Mouse (Mus musculus): ENCODE data around the gene Treml1. TPM values are rescaled to one million over a fixed set of nuclear protein-coding genes. Genes with fewer than 3 reads are reported as not detected.
A peak's percentile ranks its signal among the peaks of the same experiment; 100 is the strongest.

Treml1 gene
- polyA plus RNA-seq, 1 experiment from 2014 or later, result 0.45 TPM

DNA sequence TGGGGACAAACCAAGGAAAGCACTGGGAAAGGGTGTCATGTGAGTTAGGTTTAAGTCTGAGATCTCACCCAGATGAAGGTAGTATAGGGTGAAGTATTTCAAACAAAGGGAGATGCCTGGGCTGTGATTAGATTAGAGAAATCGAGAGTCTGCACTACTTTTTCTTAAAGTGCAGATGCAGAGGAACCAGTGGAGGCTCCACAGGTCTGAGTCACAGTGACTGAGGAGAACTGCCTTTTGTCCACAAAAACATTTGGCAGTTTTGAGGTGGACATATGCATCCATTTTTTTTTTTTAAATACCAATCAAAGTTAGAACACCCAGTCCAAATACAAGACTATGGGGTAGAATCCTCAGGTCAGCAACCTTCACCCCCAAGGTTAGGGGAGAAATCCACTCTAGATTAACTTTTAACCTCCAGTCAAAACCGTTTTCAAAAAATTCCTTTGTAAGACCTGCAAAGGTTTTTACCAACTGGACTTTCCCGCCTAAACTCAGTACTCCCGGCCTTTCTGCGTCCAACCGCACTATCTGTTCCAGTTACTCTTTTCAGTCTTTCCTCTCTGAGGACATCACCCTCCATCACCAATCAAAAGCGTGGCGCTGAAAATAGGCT lies 48.3 kb downstream of the Treml1 start:
- WGBS, result 3% methylated on average over 8 of the region's 8 CpGs
- Histone ChIP-seq H3K27ac (ENCODE audit: low read length) (peak overlapping the region; percentile 100), H3K4me2 (replicated peaks; ENCODE audit: low read depth, low read length) (peak overlapping the region; percentile 68), H3K4me3 (ENCODE audit: low read depth, low read length) (peak overlapping the region; percentile 88), H3K4me1 (ENCODE audit: control insufficient read depth, insufficient read depth, low read length) (peaks cover 25% of the 10 kb centered on the region; the same call in 1 of the 2 replicates), H3K9me3 (ENCODE audit: control insufficient read depth, low read depth, low read length) (no peaks in the 10 kb centered on the region), H3K9ac (replicated peaks; ENCODE audit: low read depth, low read length) (peak overlapping the region; percentile 100), H3K36me3 (ENCODE audit: control insufficient read depth, insufficient read depth, low read length) (peaks cover 6% of the 10 kb centered on the region; the same call in 1 of the 2 replicates), H3K27me3 (ENCODE audit: control insufficient read depth, insufficient read depth, low read length) (no peaks in the 10 kb centered on the region)
- ATAC-seq (ENCODE audit: insufficient number of reproducible peaks, insufficient read depth, low FRiP score, low read depth), result no peak

DNA sequence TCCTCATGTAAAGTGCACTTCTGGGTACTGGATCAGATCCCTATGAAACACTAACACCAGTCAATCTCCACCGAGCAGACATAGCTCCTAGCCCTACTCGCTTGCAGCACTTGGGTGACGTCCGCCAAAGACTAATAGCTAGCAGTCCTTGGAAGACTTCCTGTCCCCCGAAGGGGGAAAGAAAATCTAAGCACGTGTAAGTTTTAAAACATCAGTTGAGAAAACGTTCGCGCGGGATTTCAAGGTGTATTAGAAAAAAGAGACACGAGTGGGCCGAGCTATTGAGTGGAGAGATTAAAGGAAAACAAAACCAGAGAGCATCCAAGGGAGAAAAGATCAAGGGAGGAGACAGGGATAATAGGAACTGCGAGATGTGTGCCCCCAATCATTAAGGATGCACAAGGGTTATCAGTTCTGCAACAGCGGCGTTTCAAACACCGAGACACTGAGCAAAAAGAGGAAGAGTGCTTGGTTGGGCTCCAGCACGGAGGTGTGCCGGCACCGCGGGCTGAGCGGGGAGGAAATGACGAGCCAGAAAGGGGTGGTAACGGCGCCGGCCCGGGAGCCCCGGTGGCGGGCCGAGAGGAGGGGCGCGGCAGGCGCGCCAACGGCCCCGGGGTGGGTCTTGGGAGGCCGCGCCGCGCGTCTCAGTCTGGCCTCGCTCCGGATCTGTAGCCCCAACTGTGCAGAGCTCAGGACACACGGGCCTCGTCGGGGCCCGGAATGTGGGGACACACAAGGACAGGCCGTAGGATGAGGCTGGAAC lies 49.0 kb downstream of the Treml1 start:
- ATAC-seq (ENCODE audit: insufficient number of reproducible peaks, insufficient read depth, low FRiP score, low read depth), result peak; percentile 29
- Histone ChIP-seq H3K36me3 (ENCODE audit: control insufficient read depth, insufficient read depth, low read length) (peaks cover 6% of the 10 kb centered on the region; the same call in 1 of the 2 replicates), H3K4me1 (ENCODE audit: control insufficient read depth, insufficient read depth, low read length) (peaks cover 25% of the 10 kb centered on the region; the same call in 1 of the 2 replicates), H3K9me3 (ENCODE audit: control insufficient read depth, low read depth, low read length) (no peaks in the 10 kb centered on the region), H3K27me3 (ENCODE audit: control insufficient read depth, insufficient read depth, low read length) (no peaks in the 10 kb centered on the region), H3K9ac (replicated peaks; ENCODE audit: low read depth, low read length) (peak overlapping the region; percentile 100), H3K27ac (ENCODE audit: low read length) (peak overlapping the region; percentile 100), H3K4me3 (ENCODE audit: low read depth, low read length) (peak overlapping the region; percentile 88), H3K4me2 (replicated peaks; ENCODE audit: low read depth, low read length) (peak overlapping the region; percentile 68)
- 1% methylated on average over 46 of the region's 47 CpGs for WGBS

GRCm38 (mm10) chr17:48409380-48410298 lies 49.9 kb downstream of the Treml1 start, which contains the start of the genes Nfya and Oard1:
TSS of gene Nfya (minus strand) at chr17:48409906.
TSS of gene Oard1 (plus strand) at chr17:48410014.
- Histone ChIP-seq H3K9ac (replicated peaks; ENCODE audit: low read depth, low read length) (peak within 1 kb of the TSS; percentile 100), H3K36me3 (ENCODE audit: control insufficient read depth, insufficient read depth, low read length) (peaks cover 6% of the 10 kb centered on the region; the same call in 1 of the 2 replicates)
- WGBS, result under 1% methylated on average over 76 of the region's 84 CpGs

DNA sequence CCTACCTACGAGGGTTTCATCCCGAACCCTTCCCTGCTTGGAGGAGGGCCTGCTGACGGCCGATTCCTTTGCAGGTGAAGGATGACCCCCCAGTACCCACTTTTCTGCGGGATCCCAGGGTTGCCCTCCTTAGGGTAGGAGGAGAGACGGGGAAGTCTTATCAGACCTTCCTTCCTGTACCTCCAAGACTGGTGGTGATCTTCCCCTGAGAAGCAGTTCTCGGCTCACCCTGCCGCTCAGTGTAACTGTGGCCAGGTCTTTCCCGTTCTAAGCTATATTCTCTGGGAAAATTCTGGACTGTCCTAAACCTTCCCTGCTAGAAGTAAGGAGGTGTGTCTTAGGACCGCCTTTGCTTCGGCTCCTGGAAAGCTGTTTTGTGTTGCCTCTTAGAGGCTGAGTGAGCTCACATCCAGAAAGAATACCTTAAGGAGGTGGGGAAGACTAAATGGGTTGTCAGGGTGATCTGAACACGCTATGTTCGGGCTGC lies 50.6 kb downstream of the Treml1 start:
- Histone ChIP-seq H3K27ac (ENCODE audit: low read length) (peak overlapping the region; percentile 98), H3K36me3 (ENCODE audit: control insufficient read depth, insufficient read depth, low read length) (peaks cover 9% of the 10 kb centered on the region; the same call in 1 of the 2 replicates), H3K27me3 (ENCODE audit: control insufficient read depth, insufficient read depth, low read length) (no peaks in the 10 kb centered on the region), H3K4me3 (ENCODE audit: low read depth, low read length) (peak overlapping the region; percentile 88), H3K9me3 (ENCODE audit: control insufficient read depth, low read depth, low read length) (no peaks in the 10 kb centered on the region), H3K4me2 (replicated peaks; ENCODE audit: low read depth, low read length) (peak overlapping the region; percentile 81), H3K4me1 (ENCODE audit: control insufficient read depth, insufficient read depth, low read length) (peaks cover 25% of the 10 kb centered on the region; the same call in 1 of the 2 replicates), H3K9ac (replicated peaks; ENCODE audit: low read depth, low read length) (peak overlapping the region; percentile 57)
- 1% methylated on average over 13 of the region's 13 CpGs for WGBS
- peak; percentile 8; the same call in 1 of the 2 replicates for ATAC-seq (ENCODE audit: insufficient number of reproducible peaks, insufficient read depth, low FRiP score, low read depth)

More at GRCm38 (mm10) chr17:48409380-48410298, 49.9 kb downstream of the Treml1 start, which contains the start of the genes Nfya and Oard1:
- H3K4me2 ChIP-seq (replicated peaks; ENCODE audit: low read depth, low read length), result peak within 1 kb of the TSS; percentile 81
- H3K27ac ChIP-seq (ENCODE audit: low read length), result peak within 1 kb of the TSS; percentile 100
- peak; percentile 96 for ATAC-seq (ENCODE audit: insufficient number of reproducible peaks, insufficient read depth, low FRiP score, low read depth)
- H3K4me1 ChIP-seq (ENCODE audit: control insufficient read depth, insufficient read depth, low read length), result peaks cover 25% of the 10 kb centered on the region; the same call in 1 of the 2 replicates
- peak within 1 kb of the TSS; percentile 88 for H3K4me3 ChIP-seq (ENCODE audit: low read depth, low read length)
- H3K27me3 ChIP-seq (ENCODE audit: control insufficient read depth, insufficient read depth, low read length), result no peaks in the 10 kb centered on the region
- H3K9me3 ChIP-seq (ENCODE audit: control insufficient read depth, low read depth, low read length), result no peaks in the 10 kb centered on the region

DNA sequence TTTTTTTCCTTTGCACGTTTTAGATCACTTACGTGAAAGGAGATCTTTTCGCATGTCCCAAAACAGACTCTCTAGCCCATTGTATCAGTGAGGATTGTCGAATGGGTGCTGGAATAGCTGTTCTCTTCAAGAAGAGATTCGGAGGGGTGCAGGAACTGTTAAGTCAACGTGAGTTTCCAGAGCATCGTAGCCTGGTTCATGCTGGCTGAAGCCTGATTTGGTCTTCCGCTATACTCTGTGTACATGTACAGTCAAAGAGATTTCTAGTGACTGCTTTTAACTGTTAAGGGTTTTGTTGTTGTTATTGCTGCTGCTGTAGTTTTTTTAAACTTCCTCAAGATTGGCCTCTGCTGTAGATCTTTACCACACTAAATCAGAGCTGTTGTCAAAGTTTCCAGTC lies 51.5 kb downstream of the Treml1 start:
- Histone ChIP-seq H3K4me3 (ENCODE audit: low read depth, low read length) (peak overlapping the region; percentile 88), H3K27ac (ENCODE audit: low read length) (peak overlapping the region; percentile 98), H3K4me1 (ENCODE audit: control insufficient read depth, insufficient read depth, low read length) (peaks cover 25% of the 10 kb centered on the region; the same call in 1 of the 2 replicates), H3K36me3 (ENCODE audit: control insufficient read depth, insufficient read depth, low read length) (peaks cover 14% of the 10 kb centered on the region; the same call in 1 of the 2 replicates), H3K27me3 (ENCODE audit: control insufficient read depth, insufficient read depth, low read length) (no peaks in the 10 kb centered on the region), H3K4me2 (replicated peaks; ENCODE audit: low read depth, low read length) (peak overlapping the region; percentile 81), H3K9ac (replicated peaks; ENCODE audit: low read depth, low read length) (peak overlapping the region; percentile 57; the same call in 1 of the 2 replicates), H3K9me3 (ENCODE audit: control insufficient read depth, low read depth, low read length) (no peaks in the 10 kb centered on the region)
- ATAC-seq (ENCODE audit: insufficient number of reproducible peaks, insufficient read depth, low FRiP score, low read depth), result no peak
- WGBS, result 30% methylated on average over 8 of the region's 8 CpGs

GRCm38 (mm10) chr17:48416011-48416410 lies 56.3 kb downstream of the Treml1 start:
- Histone ChIP-seq H3K9me3 (ENCODE audit: control insufficient read depth, low read depth, low read length) (no peaks in the 10 kb centered on the region), H3K36me3 (ENCODE audit: control insufficient read depth, insufficient read depth, low read length) (peaks cover 27% of the 10 kb centered on the region; the same call in 1 of the 2 replicates), H3K4me2 (replicated peaks; ENCODE audit: low read depth, low read length) (no peak overlapping the region), H3K27me3 (ENCODE audit: control insufficient read depth, insufficient read depth, low read length) (no peaks in the 10 kb centered on the region), H3K27ac (ENCODE audit: low read length) (no peak overlapping the region), H3K9ac (replicated peaks; ENCODE audit: low read depth, low read length) (no peak overlapping the region), H3K4me1 (ENCODE audit: control insufficient read depth, insufficient read depth, low read length) (peaks cover 8% of the 10 kb centered on the region; the same call in 1 of the 2 replicates), H3K4me3 (ENCODE audit: low read depth, low read length) (no peak overlapping the region)
- 81% methylated on average over 7 of the region's 7 CpGs for WGBS
- no peak for ATAC-seq (ENCODE audit: insufficient number of reproducible peaks, insufficient read depth, low FRiP score, low read depth)
